Mouse (Mus musculus) adipocyte (in vitro differentiated cells): ENCODE measurements around the gene Pak4.

Source experiments
- DNase-seq: peaks from one replicate; pipeline ENCODE4 v3.0.0-alpha.2; 2016; ENCODE audit warnings: low spot score

Gene Pak4

DNA sequence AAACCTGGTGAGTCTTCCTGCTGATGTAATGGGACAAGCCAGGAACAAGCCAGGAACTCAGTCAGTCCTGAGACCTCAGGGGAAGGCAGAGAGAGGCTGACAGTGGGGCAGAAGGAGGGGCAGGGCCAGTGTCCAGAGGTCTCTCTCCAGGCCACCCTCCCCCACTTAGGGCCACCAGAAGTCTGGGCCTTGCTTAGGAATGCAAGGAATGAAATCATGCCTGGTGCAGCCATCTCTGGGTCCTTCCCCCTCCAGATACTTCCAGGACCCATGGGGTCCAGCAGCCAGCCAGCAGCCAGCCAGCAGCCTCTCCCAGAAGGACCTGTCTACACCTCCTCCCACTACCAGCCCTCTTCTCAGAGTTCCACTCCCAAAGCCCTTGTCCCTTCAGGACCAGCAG lies 10.3 kb downstream of the Pak4 start:
- no peak for DNase-seq

DNA sequence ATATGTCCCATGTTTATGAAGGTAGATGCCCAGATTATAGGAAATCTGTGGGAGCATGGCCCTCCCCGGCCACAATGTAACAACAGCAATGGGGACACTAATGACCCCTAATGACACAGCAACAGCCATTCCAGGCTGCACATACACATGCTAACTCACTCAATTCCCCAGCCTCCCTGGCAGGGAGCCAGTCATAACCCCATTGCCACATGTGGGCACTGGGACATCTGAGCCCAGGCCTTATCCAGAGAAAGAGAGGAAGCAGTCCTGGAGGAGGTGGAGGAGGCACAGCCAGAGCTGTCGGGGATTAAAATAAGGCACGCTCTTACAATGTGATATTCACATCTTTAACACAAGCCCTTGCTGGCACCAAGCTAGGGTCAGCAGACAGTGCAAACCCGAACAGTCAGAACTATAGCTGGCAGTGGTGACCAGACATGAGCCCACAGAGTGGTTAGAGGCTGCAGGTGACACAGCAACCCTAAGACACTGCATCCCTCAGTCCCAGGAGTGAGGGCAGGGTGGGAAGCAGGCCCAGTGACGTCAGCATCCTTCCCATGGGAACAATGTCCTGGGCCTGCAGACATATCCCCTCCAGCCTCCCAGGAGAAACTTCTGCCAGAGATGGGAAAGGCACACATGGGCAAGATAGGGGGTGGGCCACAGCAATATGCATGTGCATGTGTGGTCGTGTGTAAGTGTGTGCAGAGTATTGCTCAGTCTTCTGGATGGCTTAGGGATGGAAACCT lies 11.1 kb downstream of the Pak4 start:
- peak; percentile 35 for DNase-seq

DNA sequence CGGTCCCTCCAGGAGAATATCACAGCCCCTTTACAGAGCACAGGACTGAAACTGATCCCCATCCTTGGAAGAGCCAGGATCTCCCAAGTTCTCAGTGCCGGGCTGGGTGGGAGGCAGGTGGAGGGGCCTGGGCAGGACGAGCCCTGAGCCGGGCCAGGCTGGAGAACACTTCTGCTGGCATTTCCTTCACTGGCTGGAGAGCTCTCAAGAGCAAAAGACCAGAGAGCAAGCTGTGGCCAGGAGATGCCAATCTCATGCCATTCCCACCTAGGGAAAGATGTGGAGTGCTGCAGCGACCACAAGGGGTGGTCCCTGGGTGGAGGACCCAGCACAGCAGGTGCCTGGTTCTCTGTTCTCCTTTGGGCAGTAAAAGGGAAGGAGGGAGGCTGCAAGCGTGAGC lies 13.0 kb downstream of the Pak4 start:
- no peak for DNase-seq

DNA sequence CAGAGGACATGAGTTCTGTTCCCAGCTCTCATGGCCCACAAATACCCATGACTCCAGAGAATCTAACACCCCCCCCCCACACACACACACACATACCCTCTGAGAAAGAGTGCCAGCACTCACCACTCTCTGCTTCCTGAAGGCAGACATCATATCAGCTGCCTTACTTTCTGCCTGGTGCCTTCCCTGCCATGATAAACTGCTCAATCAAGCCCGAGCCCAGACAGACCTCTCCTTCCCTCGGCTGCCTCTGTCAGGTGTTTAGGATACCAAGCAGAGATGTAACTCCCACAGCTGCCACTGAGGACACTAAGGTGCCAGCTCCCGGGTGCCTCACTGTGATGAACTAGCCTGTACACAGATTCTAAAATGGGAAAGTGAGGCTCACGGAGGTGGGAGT lies 13.5 kb downstream of the Pak4 start:
- DNase-seq = no peak

DNA sequence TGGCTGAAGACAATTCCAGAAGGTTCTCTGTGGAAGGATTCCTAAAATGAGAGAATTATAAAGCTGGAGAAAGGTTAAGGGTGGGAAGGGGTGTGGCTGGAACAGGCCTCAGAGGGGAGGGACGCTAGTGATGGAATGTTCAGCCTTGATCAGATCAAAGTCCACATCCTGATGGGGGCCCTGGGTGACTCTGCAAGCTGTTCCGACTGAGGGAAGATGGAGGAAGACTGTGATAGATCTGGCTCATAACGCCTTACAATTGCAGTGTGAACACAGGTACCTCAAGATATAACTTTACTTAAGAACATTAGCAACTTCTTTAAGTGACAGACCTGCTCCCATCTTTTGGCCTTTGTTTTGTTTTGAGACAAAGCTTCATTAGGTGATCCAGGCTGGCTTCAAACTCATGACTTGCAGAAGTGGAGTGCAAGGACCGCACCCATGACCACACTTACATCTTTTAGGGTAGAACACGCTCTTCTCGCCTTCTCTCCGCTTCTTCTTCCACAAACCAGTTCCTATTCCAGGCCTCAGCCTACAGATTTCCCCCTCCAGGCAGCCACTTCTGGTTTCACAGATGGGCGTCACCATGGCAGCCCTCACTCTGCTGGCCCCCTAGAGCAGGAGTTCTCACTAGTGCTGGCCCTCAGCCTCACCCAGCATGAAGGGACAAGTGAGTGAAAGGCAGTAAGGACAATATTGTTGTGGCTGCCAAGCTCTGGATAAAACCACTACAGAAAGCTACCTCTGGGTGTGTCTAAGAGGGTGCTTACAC lies 14.2 kb downstream of the Pak4 start:
- DNase-seq = no peak

DNA sequence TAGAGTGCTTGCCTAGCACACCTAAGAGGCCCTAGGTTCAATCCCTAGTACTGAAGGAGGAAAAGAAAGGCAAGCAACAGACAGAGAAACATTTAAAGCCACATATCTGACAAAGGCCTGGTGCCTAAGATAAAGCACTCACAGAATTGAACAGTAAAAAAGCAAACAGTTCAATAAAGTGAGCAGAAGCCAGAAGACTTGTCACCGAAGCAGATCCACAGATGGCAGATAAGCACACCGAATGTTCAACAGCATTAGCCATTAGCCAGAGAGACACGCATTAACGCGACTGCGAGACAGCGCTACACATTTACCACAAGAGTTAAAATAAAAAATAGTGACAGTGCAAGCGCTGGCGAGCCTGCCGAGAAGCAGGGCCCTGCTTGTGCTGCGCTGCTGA lies 15.1 kb downstream of the Pak4 start:
- no peak for DNase-seq

DNA sequence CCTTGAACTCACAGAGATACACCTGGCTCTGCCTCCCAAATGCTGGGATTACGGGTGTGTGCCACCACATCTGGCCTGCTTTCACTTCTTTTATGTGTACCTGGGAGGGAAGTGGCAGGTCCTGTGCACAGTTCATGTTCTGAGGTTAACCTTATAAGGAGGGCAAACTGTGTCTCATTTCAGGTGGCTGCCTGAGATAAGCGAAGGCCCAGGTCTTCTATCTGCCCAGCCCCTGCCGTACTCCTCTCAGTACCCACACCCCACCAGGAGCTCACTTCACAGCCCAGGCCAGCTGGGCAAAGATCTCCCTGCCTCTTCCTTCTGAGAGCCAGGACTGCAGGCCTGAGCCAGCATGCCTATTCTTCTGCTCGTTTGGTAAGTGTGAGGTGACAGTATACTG lies 16.3 kb downstream of the Pak4 start:
- no peak for DNase-seq

DNA sequence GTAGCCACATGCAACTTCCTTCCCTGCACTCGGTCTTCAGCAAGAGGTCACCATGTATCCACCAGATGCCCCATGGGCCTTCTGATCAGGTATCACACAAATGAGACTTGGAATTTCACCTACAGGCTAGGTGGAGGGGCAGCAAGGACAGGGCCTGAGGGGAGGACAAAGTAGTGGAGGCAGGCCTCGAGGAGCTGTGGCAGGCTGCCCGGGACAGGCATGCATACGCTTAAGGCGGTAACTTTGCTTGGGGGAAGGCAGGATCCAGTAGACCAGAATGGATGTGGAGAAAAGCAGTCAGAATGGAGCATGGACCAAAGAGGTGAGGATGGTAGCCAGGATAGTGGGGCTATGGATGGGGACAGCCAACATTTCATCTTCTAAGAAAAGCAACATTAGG lies 18.2 kb downstream of the Pak4 start:
- DNase-seq = no peak

DNA sequence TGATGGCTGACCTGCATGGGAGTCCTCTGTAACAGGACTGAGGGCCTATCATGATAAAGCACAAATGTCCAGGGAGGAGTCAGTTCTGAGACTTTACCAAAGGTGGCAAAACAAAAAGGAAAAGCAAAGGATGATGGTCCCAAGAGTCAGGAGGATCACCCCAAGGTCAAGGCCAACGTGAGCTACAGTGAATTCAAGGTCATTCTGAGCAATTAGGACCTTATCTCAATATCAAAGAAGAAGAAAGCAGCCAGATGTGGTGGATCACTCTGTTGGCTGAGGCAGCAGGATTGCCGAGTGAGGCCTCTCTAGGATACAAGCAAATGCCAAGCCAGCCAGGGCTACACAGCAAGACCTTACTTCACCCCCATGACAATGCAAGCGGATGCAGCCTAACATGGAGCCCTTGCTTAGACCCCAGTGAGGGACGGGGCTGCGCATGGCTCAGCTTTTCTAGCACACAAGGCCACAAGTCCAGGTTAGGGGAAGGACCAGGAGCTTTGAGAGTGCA lies 19.4 kb downstream of the Pak4 start:
- DNase-seq = no peak

DNA sequence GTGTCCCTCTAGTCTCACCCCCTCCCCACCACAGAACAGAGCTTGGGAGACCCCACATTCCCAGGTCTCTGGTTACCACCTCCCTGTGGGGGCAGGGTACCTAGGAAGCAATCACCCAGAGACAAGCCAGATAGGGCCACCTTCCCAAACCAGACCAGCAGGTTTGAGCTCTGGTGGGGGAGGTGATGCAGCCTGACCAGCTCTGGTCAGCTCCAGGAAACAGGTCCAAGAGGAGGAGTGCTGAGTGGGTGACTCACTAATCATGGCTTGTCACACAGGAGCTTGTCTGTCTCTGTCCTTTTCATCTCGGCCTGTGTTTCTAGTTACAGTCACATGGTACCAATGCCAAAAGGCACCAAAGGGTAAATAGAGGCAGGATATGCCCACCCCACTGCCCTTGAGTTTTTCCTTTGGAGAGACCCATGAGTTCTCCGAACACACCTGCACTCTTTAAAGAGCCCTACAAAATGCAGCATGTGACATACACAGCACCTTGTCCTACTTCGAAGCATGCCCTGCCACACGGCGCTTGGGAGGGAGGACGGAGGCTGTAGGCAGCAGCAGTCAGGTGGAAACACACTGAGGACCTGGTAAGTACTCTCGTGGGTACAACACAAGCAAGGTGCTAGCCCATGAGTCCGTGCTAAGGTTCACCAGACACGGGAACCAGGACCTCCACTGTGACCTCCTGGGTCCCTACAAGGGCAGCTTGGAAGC lies 20.0 kb downstream of the Pak4 start:
- no peak for DNase-seq

DNA sequence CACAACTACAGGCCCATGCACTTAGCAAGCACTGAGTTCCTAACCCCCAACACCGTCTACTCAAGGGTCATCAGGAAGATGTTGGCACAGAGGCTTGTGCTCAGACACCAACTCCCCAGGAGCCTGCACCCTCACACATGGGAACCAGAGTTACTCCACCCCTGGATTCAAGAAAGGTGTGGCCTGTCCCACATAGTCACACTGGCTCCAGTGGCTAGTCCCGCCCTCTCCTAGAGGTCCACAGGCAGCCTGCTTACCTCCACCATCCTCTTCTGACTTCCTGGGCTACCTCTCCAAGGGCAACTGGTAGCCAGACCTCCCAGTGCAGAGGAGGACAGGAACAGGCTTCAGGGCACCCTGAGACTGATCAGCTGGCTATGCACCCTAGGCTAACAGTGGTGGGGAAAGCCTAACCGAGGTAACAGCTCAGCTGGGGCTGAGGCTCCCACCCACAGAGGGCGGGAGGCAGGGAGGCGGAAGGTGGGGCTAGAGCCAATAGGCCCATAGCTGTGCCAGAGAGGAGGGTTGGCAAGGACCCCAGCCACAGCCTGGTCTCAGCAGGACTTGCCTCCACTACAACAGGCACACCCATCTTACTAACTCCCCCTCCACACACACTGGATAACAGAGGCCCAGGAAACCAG lies 21.6 kb downstream of the Pak4 start:
- DNase-seq = no peak

DNA sequence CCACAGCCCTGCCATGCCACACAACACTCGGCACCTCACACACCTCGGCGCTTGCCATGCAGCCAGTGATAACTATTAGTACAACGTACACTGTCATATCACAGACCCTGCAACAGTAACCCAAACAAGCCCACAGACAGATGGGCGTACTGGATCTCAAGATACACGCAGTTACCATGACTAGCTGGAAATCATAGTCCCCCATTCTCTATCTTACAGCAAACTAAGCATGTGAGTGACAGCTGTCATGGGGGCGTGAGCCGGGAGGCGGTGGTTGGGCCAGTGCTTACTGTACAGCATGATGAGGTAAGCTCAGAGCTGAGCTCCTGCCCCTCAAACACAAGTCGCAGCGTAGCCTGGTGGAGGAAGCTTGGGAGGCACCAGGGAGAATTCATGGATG lies 22.4 kb downstream of the Pak4 start:
- DNase-seq = no peak

DNA sequence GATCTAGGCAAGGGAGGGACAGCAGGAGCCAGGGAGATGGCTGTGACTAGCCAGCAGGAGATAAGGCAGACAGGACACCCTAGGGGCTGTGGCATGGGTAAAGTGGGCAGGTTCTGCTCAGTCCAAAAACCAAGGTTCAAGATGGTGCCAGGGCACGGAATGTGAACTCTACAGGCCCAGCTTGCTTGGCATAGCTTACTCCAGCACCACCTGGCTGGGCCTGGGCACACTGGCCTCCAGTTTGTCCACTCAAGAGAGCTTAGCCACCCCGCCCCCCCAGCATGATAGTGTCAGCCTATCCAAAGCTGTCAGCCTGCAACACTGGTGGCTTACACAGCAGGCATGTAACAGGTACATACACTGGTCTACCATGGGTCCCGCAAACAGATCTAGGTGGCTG lies 24.7 kb downstream of the Pak4 start:
- no peak for DNase-seq

DNA sequence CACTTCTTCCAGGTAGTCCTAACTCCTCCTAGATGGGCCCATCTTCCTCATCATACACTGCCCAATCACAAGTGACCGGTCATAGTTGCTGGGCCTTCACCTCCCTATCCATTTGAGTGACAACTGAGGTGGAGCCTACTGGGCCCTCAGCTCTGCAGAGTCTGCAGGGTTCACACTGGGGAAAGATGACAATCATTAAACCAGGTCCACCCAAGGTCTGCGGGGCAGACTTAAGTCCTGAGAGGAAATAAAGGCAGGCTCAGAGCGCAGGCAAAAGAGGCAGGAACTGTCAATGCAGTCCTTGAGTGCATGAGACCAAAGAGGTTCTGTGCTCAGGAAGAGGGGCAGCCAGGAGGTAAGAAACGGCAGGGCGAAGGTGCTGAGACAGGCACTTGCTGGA lies 25.3 kb downstream of the Pak4 start:
- DNase-seq = no peak

DNA sequence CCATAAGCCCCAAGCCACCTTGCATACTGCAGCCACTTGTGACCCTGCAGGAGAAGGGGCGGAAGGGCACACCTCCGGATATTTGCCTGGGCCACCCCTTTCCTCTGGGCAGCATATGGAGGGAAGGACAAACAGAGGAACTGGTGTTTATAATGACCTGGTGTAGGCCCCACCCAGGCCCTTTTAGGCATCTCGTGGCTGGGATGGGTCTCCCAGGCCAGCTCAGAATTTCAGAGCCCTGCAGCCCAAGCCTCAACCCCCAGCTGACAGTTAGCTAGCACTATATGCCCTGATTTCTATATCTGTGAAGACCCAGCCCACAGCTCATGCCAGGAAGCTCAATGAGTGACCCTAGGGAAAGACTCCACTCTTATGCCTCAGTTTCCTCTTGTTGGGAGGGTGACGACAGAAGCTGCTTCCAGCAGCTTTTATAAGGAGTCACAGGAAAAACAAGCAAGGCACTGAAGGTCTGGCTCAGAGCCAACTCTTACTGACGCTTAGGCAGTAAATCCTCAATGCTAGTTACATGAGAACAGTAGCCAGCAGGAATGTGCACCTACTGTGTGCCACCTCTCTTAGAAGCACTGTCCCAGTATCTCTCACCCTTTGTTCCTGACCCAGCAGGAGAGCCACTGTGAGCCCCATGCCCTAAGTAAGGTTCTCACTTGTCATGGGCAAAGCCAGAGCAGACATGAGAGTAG lies 26.9 kb downstream of the Pak4 start:
- DNase-seq = peak; percentile 39

DNA sequence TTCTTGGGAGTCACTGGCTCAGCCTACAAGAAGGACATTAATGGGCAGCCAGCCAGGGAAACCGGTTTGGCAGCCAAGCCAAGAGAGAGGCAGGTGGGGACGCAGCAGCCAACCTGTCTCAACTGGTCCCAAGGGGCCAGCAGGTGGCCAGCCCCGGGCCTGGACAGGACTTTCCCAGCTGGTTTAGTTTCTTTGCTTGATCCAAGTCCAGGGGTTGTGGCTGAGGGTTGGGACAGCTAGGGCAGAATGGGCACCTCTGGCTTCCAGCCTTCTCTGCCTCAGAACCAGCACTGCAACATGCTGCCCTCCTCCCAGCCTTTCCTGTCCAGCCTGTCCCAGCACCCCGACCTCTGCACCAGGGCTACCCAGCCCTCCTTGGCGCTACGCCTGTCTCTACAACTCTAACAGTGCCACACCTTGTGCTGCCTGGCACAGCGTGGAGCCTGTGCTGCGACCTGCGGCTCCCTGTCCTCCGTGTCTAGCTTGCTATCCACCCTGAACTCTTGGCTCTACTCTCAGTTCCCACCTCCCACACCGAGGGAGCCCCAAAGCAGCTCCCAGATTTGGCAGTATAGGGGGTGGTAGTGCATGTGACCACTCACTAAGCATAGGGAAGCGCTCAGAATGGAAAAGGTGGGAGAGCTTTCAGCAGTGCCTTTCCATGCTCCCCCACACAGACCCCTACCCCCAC lies 27.5 kb downstream of the Pak4 start:
- peak; percentile 9 for DNase-seq

DNA sequence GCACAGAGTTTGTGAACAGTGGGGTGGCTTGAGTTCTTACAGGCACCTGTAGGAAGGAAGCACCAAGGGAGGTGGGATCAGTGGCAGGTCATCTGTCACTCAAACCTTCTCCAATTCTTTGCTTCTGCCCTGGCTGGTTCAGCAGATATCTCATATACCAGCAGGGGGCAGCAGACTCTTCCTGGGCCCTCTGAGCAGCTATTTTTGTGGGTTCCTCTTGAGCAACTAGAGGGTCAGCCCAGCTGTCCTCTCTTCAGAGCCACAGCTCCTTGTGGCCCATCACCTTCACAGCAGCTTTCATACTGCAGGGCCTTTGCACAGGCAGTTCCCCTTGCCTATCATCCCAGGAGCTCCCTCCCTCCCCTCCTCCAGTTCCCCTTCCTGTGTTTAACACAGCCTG lies 29.7 kb downstream of the Pak4 start:
- peak; percentile 65 for DNase-seq

DNA sequence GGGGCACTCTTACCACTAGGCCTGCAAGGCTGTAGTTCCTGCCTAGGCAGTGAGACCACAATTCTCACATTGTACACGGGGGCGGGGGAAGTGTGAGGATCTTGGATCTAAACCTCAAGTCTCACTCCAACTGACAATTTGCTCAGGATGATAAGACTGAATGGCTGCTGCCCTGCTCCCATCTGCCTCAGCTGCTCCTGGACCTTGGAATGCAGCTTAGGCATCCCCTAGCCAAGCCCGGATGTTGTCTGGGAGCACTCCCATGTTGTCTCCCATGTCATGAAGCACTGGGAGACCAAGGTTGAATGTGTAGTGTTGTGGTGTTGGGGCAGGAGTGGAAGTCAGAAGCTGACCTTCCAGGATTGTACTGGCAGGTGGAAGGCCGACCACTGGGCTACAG lies 30.4 kb downstream of the Pak4 start:
- DNase-seq = no peak

DNA sequence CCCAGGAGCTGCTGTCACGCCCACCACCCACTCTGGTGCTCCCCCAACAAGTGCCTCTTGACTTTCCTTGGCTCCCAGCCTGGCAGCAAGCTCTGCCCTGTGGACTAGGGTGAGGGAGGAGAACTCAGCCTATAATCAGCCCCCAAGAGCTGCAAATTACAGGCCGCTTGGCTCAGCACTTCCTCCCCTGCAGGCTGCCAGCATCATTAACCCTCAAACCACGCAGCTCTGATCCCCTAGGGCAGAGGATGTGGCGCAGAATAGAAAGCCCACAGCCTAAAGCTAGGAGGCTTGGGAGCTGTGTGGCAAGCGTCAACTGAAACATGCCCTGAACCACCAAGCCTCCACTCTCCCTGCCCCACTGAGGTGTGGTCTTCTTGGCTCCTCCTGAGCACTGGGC lies 32.6 kb downstream of the Pak4 start:
- no peak for DNase-seq

DNA sequence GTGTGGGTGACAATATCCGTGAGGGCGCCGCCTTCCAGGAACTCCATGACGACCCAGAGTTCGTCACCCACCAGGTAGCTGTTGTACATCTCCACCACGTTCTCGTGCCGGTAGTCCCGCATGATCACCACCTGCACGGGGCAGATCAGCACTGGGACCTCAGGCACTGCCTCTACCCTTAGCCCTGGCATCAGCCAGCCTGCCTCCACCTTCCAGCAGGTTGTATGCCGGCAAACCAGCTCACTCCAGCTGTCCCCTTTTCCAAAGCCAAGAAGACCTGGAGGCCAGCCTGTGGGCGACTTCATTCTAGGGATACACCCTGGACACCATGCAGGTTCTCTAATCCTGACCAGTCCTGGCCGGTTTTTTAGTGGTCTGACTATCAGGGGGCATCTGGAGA lies 35.0 kb downstream of the Pak4 start:
- DNase-seq = no peak

DNA sequence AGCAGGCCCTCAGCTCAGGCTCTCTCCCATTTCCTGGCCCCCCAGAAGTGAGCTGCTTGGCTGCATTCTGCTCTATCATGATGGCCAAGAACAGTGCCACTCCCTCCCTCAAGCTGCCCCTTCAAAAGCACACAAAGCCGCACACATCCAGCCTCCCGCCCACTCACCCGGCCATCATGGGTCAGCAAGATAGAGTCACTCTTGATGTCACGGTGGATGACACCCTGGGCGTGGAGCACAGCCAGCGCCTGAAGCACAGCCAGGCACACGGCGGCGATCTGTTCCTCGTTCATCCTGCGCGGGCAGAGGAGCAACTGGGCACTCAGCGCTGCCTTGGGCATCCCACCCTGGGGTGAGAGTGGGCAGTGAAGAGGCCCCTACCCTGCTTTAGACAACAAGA lies 35.6 kb downstream of the Pak4 start:
- DNase-seq = no peak
